Mouse (Mus musculus): ENCODE data around the gene Plppr5. TPM values are rescaled to one million over a fixed set of nuclear protein-coding genes. Genes with fewer than 3 reads are reported as not detected.

Plppr5 gene
- total RNA-seq (2021) = 1 to 10 TPM; 1.0 TPM

- peak; percentile 48 for DNase-seq
Measured at GRCm38 (mm10) chr3:117574529-117575252, at the start of gene Plppr5. Gene Plppr5 (plus strand): TSS chr3:117574836.

GRCm38 (mm10) chr3:117549899-117550298 lies 24.7 kb upstream of the Plppr5 start:
- no peak for DNase-seq

GRCm38 (mm10) chr3:117550526-117550925 lies 24.1 kb upstream of the Plppr5 start:
- no peak for DNase-seq

GRCm38 (mm10) chr3:117556972-117557371 lies 17.7 kb upstream of the Plppr5 start:
- no peak for DNase-seq

- peak; percentile 13 for DNase-seq
Measured at GRCm38 (mm10) chr3:117575253-117575927, 754 bp downstream of the Plppr5 start.

GRCm38 (mm10) chr3:117575928-117576254 lies 1.3 kb downstream of the Plppr5 start:
- DNase-seq = no peak

- peak; percentile 23 for DNase-seq
Measured at GRCm38 (mm10) chr3:117577349-117577748, 2.7 kb downstream of the Plppr5 start.

- no peak for DNase-seq
Measured at GRCm38 (mm10) chr3:117582628-117583027, 8.0 kb downstream of the Plppr5 start.

- DNase-seq = no peak
Measured at GRCm38 (mm10) chr3:117602404-117602803, 27.8 kb downstream of the Plppr5 start.

GRCm38 (mm10) chr3:117603458-117603857 lies 28.8 kb downstream of the Plppr5 start:
- DNase-seq = no peak

- no peak for DNase-seq
Measured at GRCm38 (mm10) chr3:117606383-117606782, 31.7 kb downstream of the Plppr5 start.

GRCm38 (mm10) chr3:117611453-117611852 lies 36.8 kb downstream of the Plppr5 start:
- DNase-seq = no peak

GRCm38 (mm10) chr3:117614856-117615255 lies 40.2 kb downstream of the Plppr5 start:
- DNase-seq = no peak

GRCm38 (mm10) chr3:117625257-117626001 lies 50.8 kb downstream of the Plppr5 start:
- no peak for DNase-seq

GRCm38 (mm10) chr3:117628799-117629198 lies 54.2 kb downstream of the Plppr5 start:
- no peak for DNase-seq

GRCm38 (mm10) chr3:117630332-117630731 lies 55.7 kb downstream of the Plppr5 start:
- DNase-seq = no peak

- DNase-seq = no peak
Measured at GRCm38 (mm10) chr3:117648612-117649011, 74.0 kb downstream of the Plppr5 start.

GRCm38 (mm10) chr3:117664316-117664715 lies 89.7 kb downstream of the Plppr5 start:
- DNase-seq = no peak

- no peak for DNase-seq
Measured at GRCm38 (mm10) chr3:117679189-117679588, 104.6 kb downstream of the Plppr5 start.

GRCm38 (mm10) chr3:117684640-117685039 lies 110.0 kb downstream of the Plppr5 start:
- DNase-seq = no peak

- DNase-seq = no peak
Measured at GRCm38 (mm10) chr3:117686036-117686435, 111.4 kb downstream of the Plppr5 start.

- DNase-seq = no peak
Measured at GRCm38 (mm10) chr3:117686648-117687047, 112.0 kb downstream of the Plppr5 start.

GRCm38 (mm10) chr3:117694736-117695135 lies 120.1 kb downstream of the Plppr5 start:
- no peak for DNase-seq
